8 mouse cellular contexts compared by ENCODE assay signal in the genomic region with DNA sequence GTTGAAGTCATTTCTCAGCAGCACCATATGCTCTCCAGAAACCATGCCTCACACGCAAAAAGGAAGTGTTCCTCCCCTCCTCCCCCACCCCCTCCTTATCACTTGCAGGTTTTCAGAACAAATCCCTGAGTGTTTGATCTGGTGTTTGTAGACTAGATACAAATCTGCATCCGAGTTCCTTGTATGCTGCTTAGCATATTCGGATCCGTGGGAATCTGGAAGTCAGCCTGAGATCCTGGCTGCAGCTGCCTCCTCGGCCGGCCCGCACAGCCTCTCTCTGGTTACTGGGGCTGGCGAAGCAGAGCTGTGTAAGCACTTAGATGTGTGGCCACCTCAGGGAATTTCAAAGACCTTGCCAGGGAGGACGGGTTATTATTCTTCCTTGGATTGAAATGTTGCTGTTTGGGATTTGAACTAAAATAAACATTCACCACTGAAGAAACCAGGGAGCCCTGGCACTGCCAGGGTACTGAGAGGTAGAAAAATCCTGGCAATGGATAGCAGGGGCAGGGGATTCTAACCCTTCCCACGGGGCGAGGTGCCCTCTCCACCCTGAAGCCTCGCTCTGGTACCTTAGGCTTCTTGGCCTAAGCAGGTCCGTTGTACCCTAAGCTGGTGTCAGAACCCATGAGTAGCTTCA.
DNase-seq lines count a peak whose midpoint lies in the region; ATAC-seq and TF ChIP-seq lines count a peak whose summit lies in the region.

No protein-coding gene starts in this region.

- H3K4me2 ChIP-seq in forebrain, embryonic 16.5 days (ENCODE audit: low read length) = peak overlapping the region; percentile 33
- no peak overlapping the region for H3K4me2 ChIP-seq in stomach, postnatal 0 days (replicated peaks; ENCODE audit: low read depth)

- H3K9ac ChIP-seq in forebrain, embryonic 16.5 days (replicated peaks; ENCODE audit: low read depth, low read length) = no peak overlapping the region
- H3K9ac ChIP-seq in stomach, postnatal 0 days (ENCODE audit: low read length) = no peak overlapping the region

- H3K4me3 ChIP-seq in forebrain, embryonic 16.5 days (replicated peaks; ENCODE audit: low read length) = no peak overlapping the region
- H3K4me3 ChIP-seq in midbrain, embryonic 10.5 days = peak overlapping the region; percentile 11; the same call in 1 of the 2 replicates
- no peak overlapping the region for H3K4me3 ChIP-seq in stomach, postnatal 0 days (ENCODE audit: low read depth, low read length)

- DNase-seq in urinary bladder, postnatal 14 days (ENCODE audit: low spot score) = peak; percentile 65
- DNase-seq in urinary bladder, postnatal 10 days (ENCODE audit: low spot score) = no peak
- DNase-seq in heart, postnatal 4 days = peak; percentile 51
- DNase-seq in layer of hippocampus, adult 9-11 months = peak; percentile 78
- peak; percentile 63 for DNase-seq in midbrain, embryonic 10.5 days (ENCODE audit: low spot score)
- peak; percentile 41 for DNase-seq in stomach, postnatal 0 days (ENCODE audit: low spot score)
- DNase-seq in thymus, postnatal 36 days = no peak

- H3K27me3 ChIP-seq in forebrain, embryonic 16.5 days (replicated peaks; ENCODE audit: control insufficient read depth, insufficient read depth, low read length) = no peaks in the 10 kb centered on the region
- H3K27me3 ChIP-seq in midbrain, embryonic 10.5 days (ENCODE audit: low read depth, poor library complexity, severe bottlenecking) = peaks cover 5% of the 10 kb centered on the region; the same call in 1 of the 2 replicates
- no peaks in the 10 kb centered on the region for H3K27me3 ChIP-seq in stomach, postnatal 0 days (ENCODE audit: control insufficient read depth, insufficient read depth, low read length)

- no peaks in the 10 kb centered on the region for H3K36me3 ChIP-seq in forebrain, embryonic 16.5 days (ENCODE audit: control insufficient read depth, insufficient read depth)
- H3K36me3 ChIP-seq in midbrain, embryonic 10.5 days = no peaks in the 10 kb centered on the region
- no peaks in the 10 kb centered on the region for H3K36me3 ChIP-seq in stomach, postnatal 0 days (ENCODE audit: control insufficient read depth, insufficient read depth, low read length)

- TF ChIP-seq CTCF in stomach, postnatal 0 days (IDR thresholded peaks at IDR 0.05; ENCODE audit: low read depth) = no peak

- peak overlapping the region; percentile 83 for H3K27ac ChIP-seq in forebrain, embryonic 16.5 days (ENCODE audit: low read length)
- peak overlapping the region; percentile 86 for H3K27ac ChIP-seq in midbrain, embryonic 10.5 days (replicated peaks)
- H3K27ac ChIP-seq in stomach, postnatal 0 days (replicated peaks) = no peak overlapping the region

- H3K9me3 ChIP-seq in forebrain, embryonic 16.5 days (ENCODE audit: control insufficient read depth, low read length) = no peaks in the 10 kb centered on the region
- H3K9me3 ChIP-seq in midbrain, embryonic 10.5 days (replicated peaks) = no peaks in the 10 kb centered on the region
- H3K9me3 ChIP-seq in stomach, postnatal 0 days (ENCODE audit: control insufficient read depth, low read length) = no peaks in the 10 kb centered on the region

- peaks cover 36% of the 10 kb centered on the region for H3K4me1 ChIP-seq in forebrain, embryonic 16.5 days (replicated peaks; ENCODE audit: control insufficient read depth, insufficient read depth, low read length)
- H3K4me1 ChIP-seq in midbrain, embryonic 10.5 days = peaks cover 47% of the 10 kb centered on the region
- 0 out of 2 replicates have a peak, but pooled peaks cover 2% of the 10 kb centered on the region for H3K4me1 ChIP-seq in stomach, postnatal 0 days (replicated peaks; ENCODE audit: control insufficient read depth, insufficient read depth)

- 8% methylated on average over 13 of the region's 13 CpGs for WGBS in forebrain, embryonic 16.5 days
- WGBS in midbrain, embryonic 10.5 days = 11% methylated on average over 13 of the region's 13 CpGs
- 18% methylated on average over 13 of the region's 13 CpGs for WGBS in stomach, postnatal 0 days

- ATAC-seq in forebrain, embryonic 16.5 days = peak; percentile 84
- ATAC-seq in stomach, postnatal 0 days (ENCODE audit: low FRiP score, low TSS enrichment) = peak; percentile 78

- TF ChIP-seq EP300 in stomach, postnatal 0 days (optimal IDR thresholded peaks at IDR 0.05) = no peak

Comparison
In these comparisons a context has a peak if more than half of its experiments do, and no peak if none do; other contexts are left out.
1. DNase-seq: peak in urinary bladder, postnatal 14 days (single experiment), heart, postnatal 4 days (single experiment), layer of hippocampus, adult 9-11 months (single experiment), midbrain, embryonic 10.5 days (single experiment) and stomach, postnatal 0 days (single experiment); none in urinary bladder, postnatal 10 days (single experiment) and thymus, postnatal 36 days (0 of 2).